Mouse (Mus musculus) heart, embryonic 16.5 days (tissue): ENCODE results near the gene Iscu. TPM values are rescaled to one million over a fixed set of nuclear protein-coding genes. Genes with fewer than 3 reads are reported as not detected.
"Not testable (repeated sequence)": the region's sequence is repeated elsewhere in the genome, so short reads cannot be mapped to it uniquely, and the experiment has no call there.

Experiments used
- ATAC-seq: fragments of 200-750 bp; cut with Nextera tagmentation; replicated peaks from 2 replicates; pipeline ENCODE4 v1.8.0; 2017; ENCODE audit warnings: moderate number of reproducible peaks; ENCODE audit not compliant: insufficient read depth, low FRiP score; ENCODE audit errors: extremely low read depth
- H3K27ac ChIP-seq: fragments of 300-500 bp; sonication (generic); 2 replicates; pipeline ENCODE4 v1.5.1; 2014; ENCODE audit warnings: mild to moderate bottlenecking, low read length, control low read depth, moderate library complexity
- H3K27me3 ChIP-seq: fragments of 300-500 bp; sonication (generic); 2 replicates; pipeline ENCODE4 v1.6.1; 2014; ENCODE audit warnings: low read length, mixed read lengths; ENCODE audit not compliant: control insufficient read depth, insufficient read depth
- H3K36me3 ChIP-seq: fragments of 300-500 bp; sonication (generic); 2 replicates; pipeline ENCODE4 v1.6.1; 2014; ENCODE audit not compliant: control insufficient read depth, insufficient read depth
- H3K4me1 ChIP-seq: fragments of 300-500 bp; sonication (generic); 2 replicates; pipeline ENCODE4 v1.6.1; 2014; ENCODE audit warnings: low read length, mixed read lengths; ENCODE audit not compliant: control insufficient read depth, insufficient read depth
- H3K4me2 ChIP-seq: fragments of 300-500 bp; sonication (generic); 2 replicates; pipeline ENCODE4 v1.6.1; 2014; ENCODE audit warnings: low read depth, mild to moderate bottlenecking, control low read depth, low read length
- H3K4me3 ChIP-seq: fragments of 300-500 bp; sonication (generic); 2 replicates; pipeline ENCODE4 v1.5.1; 2014; ENCODE audit warnings: mild to moderate bottlenecking, control low read depth, low read length
- H3K9ac ChIP-seq: fragments of 300-500 bp; sonication (generic); 2 replicates; pipeline ENCODE4 v1.6.1; 2014; ENCODE audit warnings: low read length, control low read depth
- H3K9me3 ChIP-seq: fragments of 300-500 bp; sonication (generic); replicated peaks from 2 replicates; pipeline ENCODE4 v1.6.1; 2016; ENCODE audit warnings: low read length; ENCODE audit not compliant: control insufficient read depth
- WGBS: fragments of 180-500 bp; shearing (Covaris S2); extraction: QIAGEN DNeasy Blood & Tissue Kit; methylation state at CpG from one replicate; pipeline ENCODE4 v1.1.7; 2014; 5-methylcytosine and 5-hydroxymethylcytosine counted together
- polyA plus RNA-seq: library from polyadenylated mRNA; unstranded; fragments of >200 nt; fragmentation: Nextera tagmentation; extraction: Ambion mirVana; gene quantifications from 2 replicates; pipeline ENCODE4 v1.2.1, GENCODE M21; 2015

The Iscu gene
- polyA plus RNA-seq, 1 experiment from 2014 or later = 136 TPM

DNA sequence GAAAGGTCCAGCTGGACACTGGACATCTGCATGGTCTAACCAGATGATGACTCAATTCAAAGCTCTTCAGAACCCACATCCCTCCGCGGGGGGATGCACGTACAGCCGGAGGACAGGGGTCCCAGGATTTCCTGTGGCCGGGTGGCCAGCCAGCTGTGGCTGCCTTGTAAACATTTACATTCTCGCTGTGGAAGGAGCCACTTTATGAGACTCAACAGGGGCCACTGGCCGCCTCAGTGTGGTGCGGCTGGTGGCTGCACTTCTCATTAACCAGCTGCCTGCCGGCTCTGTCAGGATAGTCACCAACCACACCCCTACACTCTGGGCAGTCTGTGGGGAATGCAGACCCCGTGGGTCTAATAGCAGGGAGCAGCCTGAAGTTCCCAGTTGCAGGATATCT is 33.9 kb downstream of the Iscu start:
- Histone ChIP-seq H3K27ac (no peak overlapping the region), H3K4me3 (no peak overlapping the region), H3K4me2 (no peak overlapping the region), H3K27me3 (no peaks in the 10 kb centered on the region), H3K36me3 (no peaks in the 10 kb centered on the region), H3K4me1 (0 out of 2 replicates have a peak, but pooled peaks cover 2% of the 10 kb centered on the region), H3K9ac (no peak overlapping the region), H3K9me3 (peaks cover 6% of the 10 kb centered on the region; the same call in 1 of the 2 replicates)
- ATAC-seq = no peak
- 23% methylated on average over 10 of the region's 10 CpGs for WGBS

DNA sequence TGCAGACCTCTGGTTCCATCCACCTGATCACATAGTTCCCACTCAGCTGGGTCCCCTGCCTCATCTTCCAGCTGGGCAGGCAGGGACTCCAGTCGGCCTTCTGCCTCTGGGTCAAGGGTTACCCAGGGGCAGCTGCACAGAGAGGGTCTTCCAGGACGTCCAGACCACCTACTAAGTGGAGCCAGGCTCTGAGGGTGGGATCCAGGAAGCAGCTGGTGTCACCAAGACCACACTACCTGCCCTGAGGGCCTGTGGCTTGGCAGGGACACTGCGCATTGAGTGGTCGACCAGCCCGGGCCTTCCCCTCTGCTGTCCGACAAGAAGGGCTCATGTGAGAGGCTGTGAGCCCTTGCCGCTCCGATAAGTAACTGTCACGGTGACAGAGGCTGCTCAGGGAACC is 35.2 kb downstream of the Iscu start:
- Histone ChIP-seq H3K4me1 (0 out of 2 replicates have a peak, but pooled peaks cover 2% of the 10 kb centered on the region), H3K9ac (no peak overlapping the region), H3K27me3 (no peaks in the 10 kb centered on the region), H3K9me3 (peaks cover 9% of the 10 kb centered on the region; the same call in 1 of the 2 replicates), H3K27ac (no peak overlapping the region), H3K4me2 (no peak overlapping the region), H3K4me3 (no peak overlapping the region), H3K36me3 (no peaks in the 10 kb centered on the region)
- ATAC-seq = no peak
- WGBS = 48% methylated on average over 9 of the region's 9 CpGs

DNA sequence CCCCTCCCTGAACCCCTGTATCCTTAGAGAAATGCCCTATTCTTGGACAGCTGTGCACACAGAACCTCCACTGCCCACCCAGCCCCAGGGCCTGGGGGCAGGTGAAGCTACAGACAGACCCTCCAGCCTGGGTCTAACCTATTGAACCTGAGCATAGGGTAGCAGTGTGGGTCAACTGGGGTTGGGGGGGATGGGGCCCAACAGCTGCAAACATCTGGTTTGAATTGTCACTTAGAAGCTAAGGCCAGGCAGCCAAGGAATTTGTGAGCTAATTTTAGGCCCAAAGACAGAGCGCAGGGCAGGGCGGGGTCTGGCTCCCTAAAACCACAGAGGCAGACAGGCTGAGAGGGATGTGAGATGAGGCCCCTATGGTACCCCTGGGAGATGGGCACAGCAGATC is 35.6 kb downstream of the Iscu start:
- Histone ChIP-seq H3K9ac (no peak overlapping the region), H3K9me3 (peaks cover 9% of the 10 kb centered on the region; the same call in 1 of the 2 replicates), H3K4me2 (no peak overlapping the region), H3K27ac (no peak overlapping the region), H3K4me1 (0 out of 2 replicates have a peak, but pooled peaks cover 2% of the 10 kb centered on the region), H3K36me3 (no peaks in the 10 kb centered on the region), H3K4me3 (no peak overlapping the region), H3K27me3 (no peaks in the 10 kb centered on the region)
- 32% methylated on average over 2 of the region's 2 CpGs for WGBS
- peak; percentile 52; the same call in 1 of the 2 replicates for ATAC-seq

DNA sequence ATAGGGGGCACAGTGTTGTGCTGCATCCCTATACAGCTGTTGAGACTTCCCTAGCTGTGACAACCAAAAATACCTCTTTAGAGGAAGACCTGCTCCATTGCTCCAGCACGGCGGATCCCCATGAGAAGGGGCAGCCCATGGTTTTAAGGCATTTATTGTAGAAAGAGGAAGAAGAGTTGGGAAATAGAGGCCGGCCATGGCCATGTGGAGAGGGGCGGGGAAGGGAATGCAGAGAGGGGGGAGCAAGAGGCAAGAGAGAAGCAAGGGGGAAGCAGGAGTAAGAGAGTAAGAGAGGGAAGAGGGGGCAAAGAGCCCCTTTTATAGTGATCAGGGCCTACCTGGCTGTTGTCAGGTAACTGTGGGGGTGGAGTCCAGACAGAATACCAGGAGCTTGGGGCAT is 37.6 kb downstream of the Iscu start:
- H3K27me3 ChIP-seq = no peaks in the 10 kb centered on the region
- no peak for ATAC-seq
- H3K36me3 ChIP-seq = no peaks in the 10 kb centered on the region
- no peak overlapping the region for H3K4me2 ChIP-seq
- 0 out of 2 replicates have a peak, but pooled peaks cover 2% of the 10 kb centered on the region for H3K4me1 ChIP-seq
- H3K27ac ChIP-seq = no peak overlapping the region
- H3K4me3 ChIP-seq = no peak overlapping the region
- H3K9me3 ChIP-seq = peaks cover 9% of the 10 kb centered on the region; the same call in 1 of the 2 replicates
- WGBS = 88% methylated on average over 4 of the region's 4 CpGs
- H3K9ac ChIP-seq = no peak overlapping the region

DNA sequence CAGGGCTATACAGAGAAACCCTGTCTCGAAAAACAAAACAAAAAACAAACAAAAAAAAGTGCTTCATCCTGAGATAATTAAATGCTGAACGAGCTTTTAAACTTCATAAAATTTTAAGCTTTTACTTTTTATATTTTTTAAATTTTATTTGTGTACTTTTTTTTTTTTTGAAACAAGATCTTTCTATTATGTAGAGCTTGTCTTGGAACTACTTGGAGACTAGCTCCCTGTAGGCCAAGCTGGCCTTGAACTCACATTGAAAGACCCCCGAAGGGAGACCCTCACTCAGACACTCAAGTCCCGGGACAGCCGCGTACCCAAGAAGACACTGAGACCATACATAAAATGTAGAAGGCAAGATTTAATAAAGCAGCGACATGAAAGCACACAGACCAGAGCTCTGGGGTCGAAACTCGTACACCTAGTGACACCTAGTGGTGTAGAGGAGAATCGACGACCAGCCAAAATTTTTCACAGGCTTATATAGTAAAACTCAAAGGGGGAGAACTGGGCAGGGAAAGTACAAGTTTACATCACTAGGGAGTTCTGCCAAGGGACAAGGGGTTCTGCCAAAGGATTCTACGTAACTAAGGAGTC is 39.4 kb downstream of the Iscu start:
- not testable (repeated sequence) for H3K9me3 ChIP-seq, H3K4me2 ChIP-seq, H3K36me3 ChIP-seq, ATAC-seq, H3K9ac ChIP-seq, H3K27me3 ChIP-seq, H3K4me3 ChIP-seq, H3K27ac ChIP-seq, H3K4me1 ChIP-seq
- WGBS = 20% methylated on average over 11 of the region's 12 CpGs

DNA sequence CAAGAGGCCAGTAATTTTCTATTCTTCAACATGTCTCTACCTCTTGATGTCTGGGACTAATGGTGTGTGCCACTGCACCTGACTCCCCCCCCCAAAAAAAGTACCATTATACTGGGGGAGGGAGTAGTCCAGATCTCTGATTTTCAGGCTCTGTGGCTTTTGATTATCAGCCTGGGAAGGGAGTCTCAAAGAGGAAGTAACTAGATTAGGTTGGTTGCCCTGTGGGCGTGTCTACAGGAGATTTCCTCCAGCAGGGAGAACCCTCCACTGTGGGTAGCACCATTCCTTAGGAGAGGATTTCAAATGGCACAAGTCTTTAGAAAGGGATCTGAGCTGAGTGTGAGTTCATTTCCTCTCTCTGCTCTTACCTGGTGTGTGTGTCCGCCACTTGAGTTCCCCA is 40.1 kb downstream of the Iscu start:
- Histone ChIP-seq H3K27me3 (no peaks in the 10 kb centered on the region; the same call in 1 of the 2 replicates), H3K36me3 (no peaks in the 10 kb centered on the region), H3K27ac (no peak overlapping the region), H3K4me2 (no peak overlapping the region), H3K9me3 (peaks cover 9% of the 10 kb centered on the region; the same call in 1 of the 2 replicates), H3K4me3 (no peak overlapping the region), H3K4me1 (0 out of 2 replicates have a peak, but pooled peaks cover 2% of the 10 kb centered on the region), H3K9ac (no peak overlapping the region)
- 86% methylated on average over 2 of the region's 2 CpGs for WGBS
- ATAC-seq = no peak

DNA sequence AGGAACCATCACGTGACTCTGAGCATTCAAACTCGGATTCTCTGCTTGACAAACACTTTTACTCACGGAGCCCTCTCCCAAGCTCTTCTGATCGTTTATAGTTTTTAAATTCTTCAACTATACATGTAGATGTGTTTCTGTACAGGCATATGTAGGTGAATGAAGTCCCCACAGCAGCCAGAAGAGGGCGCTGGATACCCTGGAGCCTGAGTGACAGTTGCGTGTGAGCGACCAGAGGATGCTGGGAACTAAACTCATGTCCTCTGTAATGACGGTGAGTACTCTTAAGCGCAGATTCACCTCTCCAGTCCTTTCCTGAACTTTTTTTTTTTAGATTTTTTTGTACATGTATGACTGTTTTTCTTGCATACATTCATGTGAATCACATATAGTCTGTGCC is 41.1 kb downstream of the Iscu start:
- no peak overlapping the region for H3K27ac ChIP-seq
- no peak overlapping the region for H3K4me2 ChIP-seq
- H3K36me3 ChIP-seq = no peaks in the 10 kb centered on the region
- H3K4me3 ChIP-seq = no peak overlapping the region
- no peaks in the 10 kb centered on the region for H3K4me1 ChIP-seq
- H3K27me3 ChIP-seq = no peaks in the 10 kb centered on the region; the same call in 1 of the 2 replicates
- 19% methylated on average over 9 of the region's 9 CpGs for WGBS
- no peak overlapping the region for H3K9ac ChIP-seq
- peaks cover 9% of the 10 kb centered on the region; the same call in 1 of the 2 replicates for H3K9me3 ChIP-seq
- no peak for ATAC-seq

DNA sequence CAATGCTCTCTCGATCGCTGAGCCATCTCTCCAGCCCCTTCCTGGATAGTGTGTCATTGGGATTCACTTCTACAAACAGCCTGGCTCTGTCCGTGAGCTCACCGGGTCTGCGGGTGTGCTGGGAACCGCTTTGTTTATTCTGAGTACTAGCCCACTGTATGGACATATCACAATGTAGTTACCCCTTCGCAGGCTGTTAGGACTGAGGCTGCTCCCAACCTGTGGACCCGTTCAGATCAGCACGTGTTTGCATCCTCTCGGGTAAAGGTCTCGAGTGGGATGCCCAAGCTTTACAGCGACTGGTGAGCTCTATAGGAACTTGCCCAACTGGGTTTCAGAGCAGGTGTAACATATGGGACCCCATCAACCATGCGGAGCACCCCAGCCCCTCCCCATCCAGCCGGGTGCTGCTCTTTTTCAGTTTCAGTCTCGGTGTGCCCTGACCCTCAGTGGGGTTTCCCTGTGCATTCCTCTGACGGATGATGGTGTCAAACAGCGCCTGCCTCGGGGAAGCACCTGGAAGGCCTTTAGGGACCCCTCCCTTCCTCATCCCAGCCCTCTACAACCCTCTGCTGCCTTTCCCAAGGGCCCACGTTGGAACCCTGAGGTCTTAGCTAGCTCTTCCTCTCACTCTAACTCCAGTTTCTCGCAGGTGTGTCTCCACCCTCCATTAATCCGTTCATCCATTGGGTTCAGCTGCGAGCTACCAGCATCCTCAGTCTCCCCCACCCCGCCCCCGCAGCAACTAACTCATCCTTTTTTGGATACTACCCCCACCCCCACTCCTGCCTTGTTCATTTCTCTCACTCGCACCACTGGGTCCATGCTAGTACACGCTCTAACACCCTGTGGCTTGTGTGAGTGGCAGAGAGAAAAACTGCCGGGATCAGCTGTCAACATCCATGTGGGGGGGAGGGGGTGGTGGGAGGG is 41.8 kb downstream of the Iscu start:
- peaks cover 9% of the 10 kb centered on the region; the same call in 1 of the 2 replicates for H3K9me3 ChIP-seq
- H3K9ac ChIP-seq = no peak overlapping the region
- H3K27ac ChIP-seq = no peak overlapping the region
- H3K27me3 ChIP-seq = no peaks in the 10 kb centered on the region; the same call in 1 of the 2 replicates
- ATAC-seq = no peak
- WGBS = 35% methylated on average over 27 of the region's 27 CpGs
- H3K4me3 ChIP-seq = no peak overlapping the region
- H3K4me2 ChIP-seq = no peak overlapping the region
- no peaks in the 10 kb centered on the region for H3K4me1 ChIP-seq
- no peaks in the 10 kb centered on the region for H3K36me3 ChIP-seq

DNA sequence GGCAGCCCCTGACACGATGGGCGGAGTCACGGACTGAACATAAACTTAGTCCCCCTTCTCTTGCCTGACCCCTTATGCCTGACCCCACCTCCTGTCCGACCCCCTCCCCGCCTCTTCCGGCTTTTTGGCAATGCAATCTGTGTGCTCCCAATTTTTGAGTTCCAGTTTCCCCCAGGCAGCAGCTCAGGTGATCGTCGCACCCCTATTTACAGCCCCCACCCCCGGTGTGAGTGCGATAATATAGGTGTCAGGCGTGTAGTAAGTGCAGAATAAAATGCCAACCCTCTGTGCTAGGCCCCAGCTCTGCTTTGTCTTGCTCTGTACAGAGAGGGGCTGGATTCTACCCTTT is 42.5 kb downstream of the Iscu start:
- H3K9ac ChIP-seq = no peak overlapping the region
- H3K9me3 ChIP-seq = peaks cover 9% of the 10 kb centered on the region; the same call in 1 of the 2 replicates
- H3K27ac ChIP-seq = no peak overlapping the region
- H3K4me2 ChIP-seq = no peak overlapping the region
- H3K4me3 ChIP-seq = no peak overlapping the region
- WGBS = 51% methylated on average over 11 of the region's 11 CpGs
- H3K36me3 ChIP-seq = no peaks in the 10 kb centered on the region
- H3K27me3 ChIP-seq = no peaks in the 10 kb centered on the region; the same call in 1 of the 2 replicates
- H3K4me1 ChIP-seq = no peaks in the 10 kb centered on the region
- ATAC-seq = no peak
